Mouse (Mus musculus): Measurements from ENCODE around the gene Grin2a.
"Not testable (repeated sequence)": the region's sequence is repeated elsewhere in the genome, so short reads cannot be mapped to it uniquely, and the experiment has no call there.

The Grin2a gene

GRCm38 (mm10) chr16:9624346-9624745 lies 371.0 kb downstream of the Grin2a start:
- no peak for DNase-seq

- no peak for DNase-seq
These were observed 377.2 kb downstream of the Grin2a start for GRCm38 (mm10) chr16:9618206-9618605.

- DNase-seq = no peak
These were observed 378.1 kb downstream of the Grin2a start for GRCm38 (mm10) chr16:9617215-9617614.

GRCm38 (mm10) chr16:9616807-9617206 lies 378.6 kb downstream of the Grin2a start:
- no peak for DNase-seq

- not testable (repeated sequence) for DNase-seq
These were observed 382.8 kb downstream of the Grin2a start for GRCm38 (mm10) chr16:9612596-9612995.

- DNase-seq = no peak
These were observed 387.9 kb downstream of the Grin2a start for GRCm38 (mm10) chr16:9607432-9607831.

- DNase-seq = no peak
These were observed 391.4 kb downstream of the Grin2a start for GRCm38 (mm10) chr16:9603983-9604382.

- no peak for DNase-seq
These were observed 392.8 kb downstream of the Grin2a start for GRCm38 (mm10) chr16:9602579-9602978.

GRCm38 (mm10) chr16:9589176-9589575 lies 406.2 kb downstream of the Grin2a start:
- DNase-seq = no peak

GRCm38 (mm10) chr16:9588431-9588830 lies 406.9 kb downstream of the Grin2a start:
- DNase-seq = no peak

GRCm38 (mm10) chr16:9583981-9584380 lies 411.4 kb downstream of the Grin2a start:
- no peak for DNase-seq

- DNase-seq = no peak
These were observed 423.6 kb downstream of the Grin2a start for GRCm38 (mm10) chr16:9571793-9572192.

- no peak for DNase-seq
These were observed 428.1 kb downstream of the Grin2a start for GRCm38 (mm10) chr16:9567286-9567685.

- DNase-seq = no peak
These were observed 433.5 kb downstream of the Grin2a start for GRCm38 (mm10) chr16:9561816-9562215.

GRCm38 (mm10) chr16:9535196-9535595 lies 460.2 kb downstream of the Grin2a start:
- no peak for DNase-seq

- no peak for DNase-seq
These were observed 461.6 kb downstream of the Grin2a start for GRCm38 (mm10) chr16:9533564-9534332.

GRCm38 (mm10) chr16:9532843-9533532 lies 462.4 kb downstream of the Grin2a start:
- no peak for DNase-seq

- DNase-seq = no peak
These were observed 468.1 kb downstream of the Grin2a start for GRCm38 (mm10) chr16:9527214-9527613.

- no peak for DNase-seq
These were observed 472.0 kb downstream of the Grin2a start for GRCm38 (mm10) chr16:9523314-9523713.
